Mouse (Mus musculus) gastrocnemius, postnatal 10 days (tissue): ENCODE measurements around the gene Clec4g. TPM values are rescaled to one million over a fixed set of nuclear protein-coding genes. Genes with fewer than 3 reads are reported as not detected.
"Not testable (repeated sequence)": the region's sequence is repeated elsewhere in the genome, so short reads cannot be mapped to it uniquely, and the experiment has no call there.

Source experiments
- DNase-seq: peaks from one replicate; pipeline ENCODE4 v3.0.0; 2021; ENCODE audit warnings: mixed read lengths
- long read RNA-seq, 2 experiments: library from polyadenylated mRNA; stranded (forward); transcript quantifications; one replicate each; pipeline ENCODE4 v2.0.0; 2021
- total RNA-seq, 2 experiments: library from RNA; stranded (reverse); gene quantifications; 2 replicates each; pipeline ENCODE4 v1.2.3; 2021

The Clec4g gene
- not detected for total RNA-seq
- long read RNA-seq, experiment 1 = 0 reads
- long read RNA-seq, experiment 2 = 0 reads

- DNase-seq = no peak
Measured at GRCm38 (mm10) chr8:3720551-3720950, at the start of gene Clec4g. Gene Clec4g, minus strand, starts transcription at chr8:3720651.

- not testable (repeated sequence) for DNase-seq
Measured at GRCm38 (mm10) chr8:3768641-3769040, 48.2 kb upstream of the Clec4g start.

GRCm38 (mm10) chr8:3754261-3754850 is 33.9 kb upstream of the Clec4g start:
- peak; percentile 90 for DNase-seq

GRCm38 (mm10) chr8:3748761-3749160 is 28.3 kb upstream of the Clec4g start, which contains the start of gene Cd209a:
Gene Cd209a, minus strand, starts transcription at chr8:3748984.
- DNase-seq = no peak

- DNase-seq = no peak
Measured at GRCm38 (mm10) chr8:3736947-3737346, 16.5 kb upstream of the Clec4g start.

- no peak for DNase-seq
Measured at GRCm38 (mm10) chr8:3735599-3735998, 15.1 kb upstream of the Clec4g start.

GRCm38 (mm10) chr8:3734084-3734483 is 13.6 kb upstream of the Clec4g start:
- DNase-seq = no peak

GRCm38 (mm10) chr8:3721041-3721440 is 590 bp upstream of the Clec4g start:
- no peak for DNase-seq

GRCm38 (mm10) chr8:3718559-3718958 is 1.9 kb downstream of the Clec4g start:
- DNase-seq = peak; percentile 68

- DNase-seq = no peak
Measured at GRCm38 (mm10) chr8:3717321-3717954, 3.0 kb downstream of the Clec4g start.

- no peak for DNase-seq
Measured at GRCm38 (mm10) chr8:3711646-3712045, 8.8 kb downstream of the Clec4g start.

GRCm38 (mm10) chr8:3710312-3710711 is 10.1 kb downstream of the Clec4g start:
- no peak for DNase-seq

- DNase-seq = no peak
Measured at GRCm38 (mm10) chr8:3707611-3708010, 12.8 kb downstream of the Clec4g start.

- DNase-seq = no peak
Measured at GRCm38 (mm10) chr8:3705711-3706110, 14.7 kb downstream of the Clec4g start.

- DNase-seq = no peak
Measured at GRCm38 (mm10) chr8:3701491-3701890, 19.0 kb downstream of the Clec4g start.

GRCm38 (mm10) chr8:3694121-3694520 is 26.3 kb downstream of the Clec4g start, which contains the start of gene Fcer2a:
Gene Fcer2a, minus strand, starts transcription at chr8:3694175.
- no peak for DNase-seq

GRCm38 (mm10) chr8:3690774-3691173 is 29.7 kb downstream of the Clec4g start:
- no peak for DNase-seq

GRCm38 (mm10) chr8:3687537-3687936 is 32.9 kb downstream of the Clec4g start:
- DNase-seq = no peak

GRCm38 (mm10) chr8:3685422-3685821 is 35.0 kb downstream of the Clec4g start:
- no peak for DNase-seq

- DNase-seq = no peak
Measured at GRCm38 (mm10) chr8:3684530-3684929, 35.9 kb downstream of the Clec4g start.

- peak; percentile 60 for DNase-seq
Measured at GRCm38 (mm10) chr8:3683408-3684176, 36.9 kb downstream of the Clec4g start.

GRCm38 (mm10) chr8:3682435-3682834 is 38.0 kb downstream of the Clec4g start:
- no peak for DNase-seq

- no peak for DNase-seq
Measured at GRCm38 (mm10) chr8:3679656-3680055, 40.8 kb downstream of the Clec4g start.
